Mouse (Mus musculus) CD8-positive naive resting alpha-beta T cell, adult 2 months (primary cell): ENCODE results near the gene Atp12a.

Experiments used
- DNase-seq, 2 experiments: peaks; one replicate each; pipeline ENCODE4 v3.0.0; 2022; ENCODE audit warnings: low read depth in 2 of 2, low spot score in 2 of 2

The Atp12a gene

DNA sequence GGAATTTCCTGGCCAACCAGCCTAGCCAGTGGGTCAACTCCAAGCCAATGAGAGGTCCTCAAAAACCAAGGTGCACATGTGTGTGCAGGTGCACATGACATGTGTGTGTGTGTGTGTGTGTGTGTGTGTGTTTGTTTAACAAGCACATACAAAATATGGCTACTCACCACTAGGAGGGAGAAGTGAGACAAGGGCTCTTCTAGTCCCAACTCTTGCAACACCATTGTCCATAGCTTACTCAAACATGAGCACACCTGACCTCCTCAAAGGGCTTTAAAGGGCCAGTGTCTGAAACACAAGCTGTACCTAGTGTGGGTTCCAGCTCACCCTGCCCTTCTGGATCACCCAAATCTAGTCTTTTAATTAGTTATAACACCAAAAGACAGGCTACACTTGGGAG is 12.9 kb downstream of the Atp12a start:
- no peak for DNase-seq

GRCm38 (mm10) chr14:56379336-56379735 is 14.5 kb downstream of the Atp12a start:
- no peak for DNase-seq

DNA sequence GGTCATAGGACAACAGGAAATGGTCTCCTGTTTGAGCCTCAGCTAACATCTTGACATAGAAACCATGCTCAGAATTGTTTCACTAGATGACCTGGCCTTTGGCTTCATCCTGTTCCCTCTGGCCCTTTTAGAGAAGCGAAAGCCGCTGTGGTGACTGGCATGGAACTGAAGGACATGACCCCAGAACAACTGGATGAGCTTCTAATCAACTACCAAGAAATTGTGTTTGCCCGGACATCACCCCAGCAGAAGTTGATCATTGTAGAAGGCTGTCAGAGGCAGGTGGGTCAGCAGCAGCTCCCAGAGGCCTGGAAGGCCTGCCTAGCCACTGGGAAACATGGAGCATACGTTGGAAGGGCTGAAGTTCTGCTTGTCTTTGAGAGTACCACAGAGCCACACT is 17.5 kb downstream of the Atp12a start:
- DNase-seq, result no peak

DNA sequence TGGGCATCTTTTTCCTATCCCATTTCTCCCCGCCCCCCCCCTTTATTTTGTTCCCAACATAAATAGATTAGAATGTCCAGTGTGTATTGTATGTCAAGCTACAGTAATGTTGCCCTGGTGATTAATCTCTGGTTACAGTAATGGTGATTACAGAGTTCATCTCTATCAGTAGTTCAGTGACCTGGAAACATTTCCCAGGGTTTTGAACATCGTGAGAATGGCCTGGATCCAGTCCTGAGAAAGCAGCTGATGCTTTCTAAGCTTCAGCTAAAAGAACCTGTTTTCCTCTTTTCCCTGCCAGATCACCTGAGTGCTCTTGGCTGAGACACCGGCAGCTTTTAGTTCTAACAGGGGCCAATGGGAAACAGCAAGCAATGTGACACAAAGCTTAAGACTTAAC is 25.4 kb downstream of the Atp12a start:
- no peak for DNase-seq

GRCm38 (mm10) chr14:56393704-56394312 is 28.9 kb downstream of the Atp12a start:
- no peak for DNase-seq

DNA sequence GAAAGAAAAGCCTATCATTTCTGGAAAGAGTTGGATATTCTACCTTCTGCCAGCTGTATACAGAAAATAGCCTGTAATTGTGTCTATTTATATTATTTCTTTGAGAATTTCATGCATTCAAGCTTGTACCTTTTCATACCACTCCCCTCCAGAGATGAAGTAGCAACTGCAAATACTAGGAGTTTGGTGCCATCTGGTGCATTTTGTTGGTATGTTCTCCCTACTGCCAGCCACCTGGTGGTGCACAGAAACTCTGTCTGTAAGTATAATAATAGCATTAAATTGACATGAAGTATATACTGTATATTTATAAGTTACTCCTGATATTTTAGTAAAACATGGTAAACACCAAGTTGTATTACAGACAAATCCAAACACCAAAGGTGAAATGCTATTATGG is 33.1 kb downstream of the Atp12a start:
- no peak for DNase-seq

DNA sequence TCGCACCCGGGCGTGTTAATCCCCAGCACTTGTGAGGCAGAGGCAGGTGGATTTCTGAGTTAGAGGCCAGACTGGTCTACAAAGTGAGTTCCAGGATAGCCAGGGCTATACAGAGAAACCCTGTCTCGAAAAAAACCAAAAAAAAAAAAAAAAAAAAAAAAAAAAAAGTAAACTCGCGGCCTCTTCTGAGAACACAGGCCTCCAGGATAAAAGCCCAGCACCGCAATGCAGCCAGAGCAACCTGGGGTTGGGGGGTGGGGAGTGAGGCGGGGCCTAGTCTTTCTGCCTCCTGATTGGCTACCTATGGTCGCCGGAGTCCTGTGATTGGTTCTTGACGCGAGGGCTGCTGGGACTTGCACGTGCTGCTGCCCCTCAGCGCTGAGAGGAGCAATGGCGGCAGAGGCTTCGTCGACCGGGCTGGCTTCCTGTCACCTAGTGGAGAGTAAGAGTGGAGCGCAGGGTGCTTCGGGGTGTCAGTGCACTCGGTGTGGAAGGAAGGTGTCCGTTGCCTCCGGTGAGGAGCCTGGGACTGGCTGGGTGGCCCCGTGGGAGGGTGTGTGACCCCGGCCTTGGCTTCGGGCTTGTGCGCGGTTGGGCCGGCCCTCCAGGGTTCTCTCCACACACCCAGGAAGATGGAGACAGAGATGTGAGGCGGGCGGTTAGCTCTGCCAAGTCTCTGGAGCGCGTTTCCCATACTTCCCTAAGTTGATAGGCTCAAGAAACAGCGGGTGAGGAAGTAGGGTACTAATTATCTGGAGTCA is 37.6 kb downstream of the Atp12a start, which contains the start of gene Rnf17:
TSS of gene Rnf17 (plus strand) at position 271 of the 761 bp plus-strand sequence.
- DNase-seq, result no peak

- no peak for DNase-seq
Observed at GRCm38 (mm10) chr14:56403072-56403375, 38.2 kb downstream of the Atp12a start.
